Mouse (Mus musculus): ENCODE data around the gene Relb. TPM values are rescaled to one million over a fixed set of nuclear protein-coding genes. Genes with fewer than 3 reads are reported as not detected.

Gene Relb
- polyA plus RNA-seq, 1 experiment from 2014 or later: 3.6 TPM

DNA sequence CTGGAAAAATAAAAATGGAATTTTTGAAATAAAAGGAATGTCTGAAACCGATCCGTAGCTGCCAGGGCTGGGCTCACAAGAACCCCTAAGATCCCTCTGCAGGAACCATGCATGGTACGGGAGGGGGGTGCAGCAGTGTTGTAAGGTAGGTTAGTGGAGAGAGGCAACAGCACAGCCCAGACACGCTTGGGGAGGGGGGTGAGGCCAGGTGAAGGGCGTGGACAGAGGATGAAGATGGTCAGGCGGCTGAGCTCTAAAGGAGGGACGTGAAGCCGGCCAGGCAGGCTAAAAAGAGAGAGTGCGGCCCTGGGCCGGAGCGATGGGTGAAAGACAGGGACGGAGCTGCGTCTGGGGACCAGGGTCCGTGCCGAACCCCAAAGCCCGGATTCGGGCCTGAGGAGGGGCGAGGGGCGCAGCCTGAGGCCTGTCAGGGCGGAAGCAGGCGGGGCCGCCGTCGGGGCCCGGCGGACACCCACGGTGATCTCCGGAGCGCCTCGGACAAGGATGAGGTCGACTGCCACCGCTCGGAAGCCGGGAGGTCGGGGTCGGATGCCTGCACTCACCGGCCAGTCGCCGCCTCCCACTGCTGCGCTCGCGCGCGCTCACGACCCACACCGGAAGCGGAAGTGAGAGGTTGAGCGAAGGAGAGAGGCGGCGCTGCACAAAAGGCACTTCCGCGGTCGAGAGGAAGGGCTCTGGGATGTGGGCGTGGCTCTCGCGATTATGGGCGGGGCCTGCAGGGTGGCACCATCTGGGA is 25.2 kb downstream of the Relb start, which contains the start of gene Clasrp:
Clasrp (minus strand) TSS at position 638 of the 757 bp plus-strand sequence.
- H3K9ac ChIP-seq: peak within 1 kb of the TSS; percentile 84
- peaks cover 33% of the 10 kb centered on the region for H3K4me1 ChIP-seq
- no peaks in the 10 kb centered on the region for H3K9me3 ChIP-seq
- H3K36me3 ChIP-seq (replicated peaks): peaks cover 38% of the 10 kb centered on the region
- 1% methylated on average over 57 of the region's 57 CpGs for WGBS
- peak within 1 kb of the TSS; percentile 77 for H3K27ac ChIP-seq
- peak within 1 kb of the TSS; percentile 96 for H3K4me2 ChIP-seq
- peak within 1 kb of the TSS; percentile 70 for H3K4me3 ChIP-seq (replicated peaks)
- no peaks in the 10 kb centered on the region for H3K27me3 ChIP-seq
- ATAC-seq (ENCODE audit: low FRiP score): peak; percentile 95

DNA sequence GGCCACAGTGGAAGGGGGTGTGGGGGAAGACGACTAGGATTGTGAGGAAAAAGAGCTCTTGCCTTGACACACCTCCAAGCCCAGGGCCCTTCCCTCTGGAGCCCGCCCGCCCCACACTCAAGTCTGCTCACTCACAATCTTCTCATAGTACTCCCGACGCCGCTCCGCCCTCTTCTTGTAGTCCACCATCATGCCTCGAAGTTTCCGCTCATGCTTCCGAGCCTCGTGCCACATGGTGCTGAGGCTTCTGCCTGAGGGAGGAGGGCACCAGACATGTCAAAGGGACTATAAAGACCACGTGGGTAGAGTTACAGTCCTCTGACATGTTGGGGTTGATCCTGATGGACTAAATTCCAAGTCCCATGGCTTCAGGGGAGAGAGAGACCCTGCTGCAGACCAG is 26.2 kb downstream of the Relb start:
- Histone ChIP-seq H3K9me3 (no peaks in the 10 kb centered on the region), H3K4me2 (peak overlapping the region; percentile 96), H3K27ac (no peak overlapping the region), H3K4me3 (replicated peaks) (peak overlapping the region; percentile 70), H3K27me3 (no peaks in the 10 kb centered on the region), H3K36me3 (replicated peaks) (peaks cover 46% of the 10 kb centered on the region), H3K4me1 (peaks cover 33% of the 10 kb centered on the region), H3K9ac (peak overlapping the region; percentile 84)
- no peak for ATAC-seq (ENCODE audit: low FRiP score)
- WGBS: 84% methylated on average over 12 of the region's 12 CpGs

DNA sequence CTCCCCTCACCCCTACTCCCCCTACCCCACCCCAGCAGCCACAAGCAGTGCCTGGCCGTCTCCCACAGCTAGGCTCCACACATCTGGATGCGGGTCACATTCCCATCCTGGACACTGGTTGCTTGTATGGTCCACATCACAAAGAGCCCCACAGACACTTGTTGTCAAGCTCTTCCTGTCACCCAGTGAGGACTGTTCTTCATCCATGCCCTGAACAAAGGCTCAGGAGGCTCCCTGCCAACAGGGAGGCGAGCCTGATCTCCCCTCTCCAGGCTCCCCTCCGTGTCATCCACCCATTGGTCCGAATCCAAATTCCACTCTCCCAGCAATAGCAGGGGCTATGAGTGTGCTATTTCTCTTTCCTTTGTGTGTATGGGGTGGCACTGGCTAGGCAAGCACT is 28.7 kb downstream of the Relb start:
- Histone ChIP-seq H3K27ac (no peak overlapping the region), H3K4me1 (peaks cover 33% of the 10 kb centered on the region), H3K9me3 (no peaks in the 10 kb centered on the region), H3K4me2 (no peak overlapping the region), H3K4me3 (replicated peaks) (no peak overlapping the region), H3K9ac (no peak overlapping the region), H3K36me3 (replicated peaks) (peaks cover 63% of the 10 kb centered on the region), H3K27me3 (no peaks in the 10 kb centered on the region)
- ATAC-seq (ENCODE audit: low FRiP score): no peak
- 68% methylated on average over 5 of the region's 5 CpGs for WGBS

DNA sequence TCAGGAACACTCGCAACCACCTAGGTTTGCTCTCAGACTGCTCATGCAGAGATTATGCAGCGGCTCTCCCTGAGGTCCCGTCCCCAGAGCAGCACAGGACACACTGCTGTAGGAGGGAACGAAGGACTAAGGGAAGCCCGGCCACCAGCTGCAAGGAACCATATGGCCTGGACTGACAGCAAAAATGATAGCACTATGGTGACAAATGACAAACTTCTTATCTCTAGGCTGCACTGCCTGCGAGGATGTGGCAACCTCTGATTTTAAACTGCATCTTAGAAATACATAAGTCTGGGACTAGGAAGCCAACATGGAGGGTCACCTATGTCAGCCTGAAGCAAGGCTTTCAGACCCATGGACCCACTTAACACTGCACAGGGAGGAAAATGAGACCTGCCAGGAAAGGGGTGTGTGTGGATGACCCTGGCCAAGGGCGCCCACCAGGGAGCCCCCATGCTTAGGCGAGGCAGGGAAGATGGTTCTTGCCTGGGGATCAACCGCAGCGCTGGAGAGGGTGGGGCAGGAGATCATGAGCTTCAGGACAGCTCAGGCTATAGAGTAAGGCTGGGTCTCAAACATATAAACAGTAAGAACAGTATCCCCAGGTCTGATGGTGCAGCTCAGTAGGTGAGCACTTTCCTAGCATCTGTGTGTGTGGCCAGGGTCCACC is 36.0 kb downstream of the Relb start:
- H3K36me3 ChIP-seq (replicated peaks): peaks cover 90% of the 10 kb centered on the region
- H3K4me3 ChIP-seq (replicated peaks): no peak overlapping the region
- no peaks in the 10 kb centered on the region for H3K4me1 ChIP-seq
- H3K4me2 ChIP-seq: no peak overlapping the region
- H3K27me3 ChIP-seq: no peaks in the 10 kb centered on the region
- no peak for ATAC-seq (ENCODE audit: low FRiP score)
- no peak overlapping the region for H3K27ac ChIP-seq
- WGBS: 86% methylated on average over 10 of the region's 10 CpGs
- H3K9me3 ChIP-seq: no peaks in the 10 kb centered on the region
- no peak overlapping the region for H3K9ac ChIP-seq

DNA sequence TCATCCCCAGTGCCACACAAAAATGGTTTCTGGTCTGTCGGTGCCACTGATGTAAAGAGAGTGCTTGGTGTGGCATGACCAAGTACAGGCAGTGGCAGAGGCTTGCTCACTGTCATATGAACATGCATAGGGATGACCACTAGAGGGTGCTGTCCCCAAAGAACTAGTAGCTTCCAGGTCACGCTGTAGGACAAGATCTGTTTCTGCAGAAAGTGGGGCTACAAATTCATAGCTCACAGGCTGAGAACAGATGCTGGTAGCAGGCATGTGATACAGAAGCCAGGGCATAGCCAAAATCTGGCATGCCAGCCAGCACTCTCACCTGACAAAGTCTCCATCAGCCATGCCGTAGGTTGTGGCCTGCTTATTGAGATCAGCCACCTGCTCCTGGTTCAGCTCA is 39.3 kb downstream of the Relb start:
- no peak overlapping the region for H3K27ac ChIP-seq
- peaks cover 98% of the 10 kb centered on the region for H3K36me3 ChIP-seq (replicated peaks)
- no peak overlapping the region for H3K4me3 ChIP-seq (replicated peaks)
- no peak overlapping the region for H3K4me2 ChIP-seq
- ATAC-seq (ENCODE audit: low FRiP score): peak; percentile 13; the same call in 1 of the 2 replicates
- H3K9me3 ChIP-seq: no peaks in the 10 kb centered on the region
- no peaks in the 10 kb centered on the region for H3K27me3 ChIP-seq
- H3K9ac ChIP-seq: no peak overlapping the region
- 64% methylated on average over 3 of the region's 3 CpGs for WGBS
- no peaks in the 10 kb centered on the region for H3K4me1 ChIP-seq

DNA sequence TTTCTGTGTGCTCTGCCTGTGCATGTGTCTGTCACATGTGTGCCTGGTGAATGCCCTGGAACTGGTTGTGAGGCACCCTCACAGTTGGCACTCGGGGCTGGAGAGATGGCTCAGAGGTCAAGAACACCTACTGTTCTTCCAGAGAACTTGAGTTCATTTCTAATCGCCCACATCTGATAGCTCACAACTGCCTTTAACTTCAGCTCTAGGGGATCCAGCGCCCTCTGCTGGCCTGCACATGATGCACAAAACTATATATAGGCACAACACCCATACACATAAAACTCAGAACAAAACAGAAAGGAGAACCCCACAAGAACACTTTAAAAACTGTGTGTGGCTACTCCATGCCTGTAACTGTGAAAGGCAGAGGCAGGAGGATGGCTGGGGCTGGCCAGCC is 40.0 kb downstream of the Relb start:
- no peaks in the 10 kb centered on the region for H3K9me3 ChIP-seq
- no peak overlapping the region for H3K9ac ChIP-seq
- H3K36me3 ChIP-seq (replicated peaks): peaks cover 100% of the 10 kb centered on the region
- 47% methylated on average over 3 of the region's 3 CpGs for WGBS
- no peak overlapping the region for H3K4me2 ChIP-seq
- H3K27me3 ChIP-seq: no peaks in the 10 kb centered on the region
- no peak overlapping the region for H3K4me3 ChIP-seq (replicated peaks)
- no peak overlapping the region for H3K27ac ChIP-seq
- no peaks in the 10 kb centered on the region for H3K4me1 ChIP-seq
- ATAC-seq (ENCODE audit: low FRiP score): no peak

DNA sequence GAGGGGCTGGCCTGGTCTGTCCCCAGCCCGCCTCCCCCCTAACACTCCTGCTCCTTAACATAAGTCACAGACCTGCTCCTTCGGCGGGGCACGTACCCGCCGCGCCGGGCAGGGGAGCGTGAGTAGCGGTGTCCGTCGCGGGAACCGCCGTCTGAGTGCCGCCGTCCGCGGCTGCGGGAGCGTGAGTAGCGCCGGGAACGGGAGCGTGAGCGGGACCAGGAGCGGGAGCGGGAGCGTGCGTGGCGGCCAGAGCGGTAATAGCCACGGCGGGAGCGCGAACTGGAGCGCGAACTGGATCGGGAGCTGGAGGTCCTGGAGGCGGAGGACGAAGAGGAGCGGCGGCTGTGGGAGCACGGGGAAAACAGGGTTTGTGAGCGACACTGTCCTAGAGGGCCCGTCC is 43.0 kb downstream of the Relb start:
- Histone ChIP-seq H3K9ac (no peak overlapping the region), H3K9me3 (no peaks in the 10 kb centered on the region), H3K36me3 (replicated peaks) (peaks cover 98% of the 10 kb centered on the region), H3K4me2 (no peak overlapping the region), H3K4me3 (replicated peaks) (no peak overlapping the region), H3K27me3 (no peaks in the 10 kb centered on the region), H3K27ac (no peak overlapping the region), H3K4me1 (no peaks in the 10 kb centered on the region)
- WGBS: 76% methylated on average over 41 of the region's 46 CpGs
- no peak for ATAC-seq (ENCODE audit: low FRiP score)

DNA sequence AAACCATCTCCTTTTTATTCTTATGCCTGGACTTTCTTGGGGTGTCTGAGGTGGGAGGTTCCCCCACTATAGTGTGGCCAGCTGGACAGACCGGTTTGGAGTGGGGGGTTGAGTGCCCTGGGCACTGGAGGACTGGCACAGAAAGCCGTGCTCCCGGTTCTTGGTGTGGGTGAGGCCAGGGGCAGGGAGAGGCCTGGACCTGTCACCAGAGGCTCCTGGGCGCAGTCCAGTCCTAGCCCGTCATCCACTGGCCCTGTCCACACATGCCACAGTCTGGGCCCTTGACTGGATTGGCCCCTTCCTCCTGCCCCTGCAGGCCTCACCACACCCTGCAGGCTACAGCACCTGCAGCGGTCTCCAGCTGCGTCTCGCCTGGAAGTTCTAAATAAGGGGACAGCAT is 48.6 kb downstream of the Relb start:
- Histone ChIP-seq H3K36me3 (replicated peaks) (peaks cover 55% of the 10 kb centered on the region), H3K9ac (no peak overlapping the region), H3K4me1 (peaks cover 12% of the 10 kb centered on the region), H3K4me2 (no peak overlapping the region), H3K27me3 (peaks cover 47% of the 10 kb centered on the region), H3K9me3 (no peaks in the 10 kb centered on the region), H3K4me3 (replicated peaks) (no peak overlapping the region), H3K27ac (no peak overlapping the region)
- no peak for ATAC-seq (ENCODE audit: low FRiP score)
- WGBS: 83% methylated on average over 8 of the region's 8 CpGs

DNA sequence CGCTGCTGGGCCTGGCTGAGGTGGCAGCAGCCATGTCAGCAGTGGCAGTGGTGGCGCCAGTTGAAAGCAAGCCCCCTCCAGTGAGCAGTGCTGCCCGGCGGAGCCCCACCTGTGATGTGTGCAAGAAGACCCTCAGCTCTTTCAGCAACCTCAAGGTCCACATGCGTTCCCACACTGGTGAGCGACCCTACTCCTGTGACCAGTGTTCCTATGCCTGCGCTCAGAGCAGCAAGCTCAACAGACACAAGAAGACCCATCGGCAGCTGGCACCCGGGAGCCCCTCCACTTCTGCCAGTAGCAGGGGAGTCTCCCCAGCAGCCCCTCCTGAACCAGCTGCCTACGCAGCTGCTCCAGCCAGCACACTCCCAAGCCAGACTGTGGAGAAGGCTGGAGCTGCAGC is 49.5 kb downstream of the Relb start:
- Histone ChIP-seq H3K36me3 (replicated peaks) (peaks cover 46% of the 10 kb centered on the region), H3K9ac (no peak overlapping the region), H3K27me3 (peaks cover 55% of the 10 kb centered on the region), H3K4me3 (replicated peaks) (no peak overlapping the region), H3K27ac (no peak overlapping the region), H3K4me2 (no peak overlapping the region), H3K9me3 (no peaks in the 10 kb centered on the region), H3K4me1 (peaks cover 12% of the 10 kb centered on the region)
- WGBS: 82% methylated on average over 10 of the region's 10 CpGs
- no peak for ATAC-seq (ENCODE audit: low FRiP score)

DNA sequence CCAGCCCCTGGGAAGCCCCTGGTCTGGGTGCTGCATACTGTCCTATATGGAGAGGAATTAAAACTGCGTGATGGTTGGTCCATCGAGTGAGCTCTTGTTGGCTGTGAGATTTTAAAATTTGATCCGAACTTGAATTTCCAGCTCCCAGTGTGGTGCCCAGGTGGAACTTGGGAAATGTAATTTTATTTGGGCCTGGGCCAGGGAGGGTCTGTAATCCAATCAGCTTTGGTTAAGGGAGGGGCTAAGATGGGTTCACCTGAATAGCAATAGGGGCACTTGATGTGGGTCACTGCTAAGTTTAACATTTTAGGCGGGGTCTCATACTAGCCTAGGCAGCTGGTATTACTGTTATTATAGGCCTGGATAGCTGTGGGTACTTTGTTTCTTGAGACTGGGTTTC is 50.8 kb downstream of the Relb start:
- peaks cover 33% of the 10 kb centered on the region for H3K36me3 ChIP-seq (replicated peaks)
- 57% methylated on average over 4 of the region's 4 CpGs for WGBS
- ATAC-seq (ENCODE audit: low FRiP score): no peak
- H3K27me3 ChIP-seq: peaks cover 57% of the 10 kb centered on the region
- H3K4me2 ChIP-seq: peak overlapping the region; percentile 54; the same call in 1 of the 2 replicates
- H3K27ac ChIP-seq: no peak overlapping the region
- H3K4me1 ChIP-seq: peaks cover 17% of the 10 kb centered on the region
- no peaks in the 10 kb centered on the region for H3K9me3 ChIP-seq
- no peak overlapping the region for H3K4me3 ChIP-seq (replicated peaks)
- H3K9ac ChIP-seq: no peak overlapping the region

DNA sequence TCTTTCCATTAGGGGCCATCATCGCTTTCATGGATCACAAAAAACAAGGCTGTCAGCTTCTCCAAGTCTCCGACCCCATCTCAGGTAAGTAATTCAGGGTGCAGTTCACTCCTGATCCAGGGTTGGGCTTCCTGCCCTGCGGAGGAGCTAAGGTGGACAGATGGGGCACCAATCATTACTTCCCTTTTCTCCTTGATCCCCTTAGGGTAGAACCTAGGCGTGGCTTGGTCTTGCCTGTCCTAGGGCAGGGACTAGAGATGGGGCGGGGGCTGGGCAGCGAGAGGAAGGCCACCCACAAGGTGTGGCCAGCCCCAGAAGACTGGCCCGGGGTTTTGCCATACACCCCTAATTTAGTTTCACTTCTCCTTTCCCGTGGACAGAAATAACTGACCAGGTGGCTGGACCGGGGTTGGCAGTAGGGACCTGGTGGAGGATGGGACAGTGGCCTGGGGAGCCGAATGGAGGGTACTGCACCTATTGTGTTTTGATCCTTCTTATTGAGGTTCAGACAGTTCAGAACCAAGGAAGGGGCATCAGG is 51.3 kb downstream of the Relb start:
- H3K36me3 ChIP-seq (replicated peaks): peaks cover 28% of the 10 kb centered on the region
- H3K4me2 ChIP-seq: peak overlapping the region; percentile 54
- peaks cover 18% of the 10 kb centered on the region for H3K4me1 ChIP-seq
- H3K9me3 ChIP-seq: no peaks in the 10 kb centered on the region
- H3K27me3 ChIP-seq: peaks cover 57% of the 10 kb centered on the region
- no peak overlapping the region for H3K27ac ChIP-seq
- H3K4me3 ChIP-seq (replicated peaks): peak overlapping the region; percentile 33
- ATAC-seq (ENCODE audit: low FRiP score): no peak
- H3K9ac ChIP-seq: no peak overlapping the region
- WGBS: 20% methylated on average over 10 of the region's 10 CpGs

DNA sequence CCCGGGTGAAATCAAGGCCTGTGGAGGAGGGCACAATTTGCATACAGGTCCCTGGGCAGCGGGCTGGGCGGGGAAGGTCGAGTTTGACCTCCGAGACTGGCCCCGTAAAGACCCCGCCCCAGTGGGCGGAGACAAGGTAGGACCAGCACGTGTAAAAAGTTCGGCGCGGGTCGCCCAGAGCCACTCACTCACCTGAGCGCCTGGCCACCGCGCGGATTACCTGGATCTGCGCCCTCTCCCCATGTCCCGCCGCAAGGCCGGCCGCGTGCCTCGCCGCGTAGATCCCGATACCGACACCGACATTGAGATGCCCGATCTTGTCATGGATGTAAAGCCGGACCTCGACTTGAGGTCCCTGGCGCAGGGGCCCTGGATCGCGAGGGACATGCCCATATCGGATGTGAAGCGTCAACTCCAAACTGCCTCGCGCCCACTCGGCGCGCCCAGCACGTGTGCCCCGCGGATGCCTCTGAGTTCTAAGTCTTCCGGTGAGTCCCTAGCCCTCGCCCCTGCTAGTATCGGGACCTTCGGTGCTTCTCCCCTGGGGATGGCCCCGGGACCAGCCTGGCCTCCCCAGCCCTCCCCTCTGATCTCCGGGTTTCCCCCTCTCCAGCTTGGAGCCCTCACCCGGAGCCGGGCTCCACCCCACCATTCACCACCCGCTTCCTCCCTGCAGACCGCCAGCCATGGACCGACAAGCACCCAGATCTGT is 51.9 kb downstream of the Relb start, which contains the start of the genes Zfp296 and Gemin7:
Zfp296 (plus strand) TSS at position 147 of the 712 bp plus-strand sequence.
Gemin7 (minus strand) TSS at position 455 of the 712 bp plus-strand sequence.
- no peak within 1 kb of the TSS; the same call in 1 of the 2 replicates for H3K9ac ChIP-seq
- no peak within 1 kb of the TSS for H3K27ac ChIP-seq
- peaks cover 23% of the 10 kb centered on the region for H3K4me1 ChIP-seq
- ATAC-seq (ENCODE audit: low FRiP score): no peak
- peaks cover 57% of the 10 kb centered on the region for H3K27me3 ChIP-seq
- peak within 1 kb of the TSS; percentile 54 for H3K4me2 ChIP-seq
- WGBS: 2% methylated on average over 56 of the region's 56 CpGs
- peak within 1 kb of the TSS; percentile 33 for H3K4me3 ChIP-seq (replicated peaks)
- H3K36me3 ChIP-seq (replicated peaks): peaks cover 24% of the 10 kb centered on the region
- H3K9me3 ChIP-seq: no peaks in the 10 kb centered on the region

Data from forebrain, embryonic 12.5 days (tissue).